Mouse (Mus musculus) heart, adult 2 months (tissue): Measurements from ENCODE around the gene Egln2. TPM values are rescaled to one million over a fixed set of nuclear protein-coding genes. Genes with fewer than 3 reads are reported as not detected.

Experiments
- DNase-seq, 2 experiments: peaks; one replicate each; pipeline ENCODE4 v3.0.0; 2021
- H3K27ac ChIP-seq: fragments of 200-600 bp; 2 replicates; pipeline ENCODE4 v1.8.1; 2022
- H3K27me3 ChIP-seq: fragments of 200-500 bp; 2 replicates; pipeline ENCODE4 v1.6.1; 2012; ENCODE audit warnings: mild to moderate bottlenecking, low read length, inconsistent platforms, mixed read lengths; ENCODE audit not compliant: control insufficient read depth, insufficient read depth
- H3K36me3 ChIP-seq: fragments of 200-500 bp; 2 replicates; pipeline ENCODE4 v1.6.1; 2012; ENCODE audit warnings: low read length, inconsistent platforms; ENCODE audit not compliant: control insufficient read depth, insufficient read depth
- H3K4me1 ChIP-seq: fragments of 200-500 bp; 2 replicates; pipeline ENCODE4 v1.6.1; 2011; ENCODE audit warnings: low read length; ENCODE audit not compliant: control insufficient read depth, insufficient read depth
- H3K4me3 ChIP-seq: fragments of 200-600 bp; 2 replicates; pipeline ENCODE4 v1.8.1; 2022
- H3K79me2 ChIP-seq: fragments of 200-500 bp; replicated peaks from 2 replicates; pipeline ENCODE4 v1.6.1; 2012; ENCODE audit warnings: mild to moderate bottlenecking, inconsistent platforms, low read length, moderate library complexity, mixed read lengths; ENCODE audit not compliant: control insufficient read depth, insufficient read depth
- H3K9ac ChIP-seq: fragments of 200-500 bp; 2 replicates; pipeline ENCODE4 v1.6.1; 2012; ENCODE audit warnings: low read depth, mild to moderate bottlenecking, control low read depth, inconsistent platforms, low read length, mixed read lengths
- CTCF ChIP-seq: fragments of 200-600 bp; IDR thresholded peaks from 2 replicates; pipeline ENCODE4 v1.8.1; 2022; ENCODE audit warnings: antibody characterized with exemption, mild to moderate bottlenecking, moderate library complexity
- EP300 ChIP-seq: fragments of 200-500 bp; IDR thresholded peaks from 2 replicates; pipeline ENCODE4 v1.6.1; 2011; ENCODE audit warnings: low read depth, low read length, control low read depth; ENCODE audit not compliant: insufficient read depth
- POLR2A ChIP-seq: fragments of 200-500 bp; IDR thresholded peaks from 2 replicates; pipeline ENCODE4 v1.6.1; 2011; ENCODE audit warnings: mild to moderate bottlenecking, low read depth, low read length, control low read depth; ENCODE audit not compliant: insufficient read depth
- WGBS: fragments of 180-500 bp; shearing (Covaris S2); methylation state at CpG from one replicate; pipeline ENCODE4 v1.1.7; 2018; 5-methylcytosine and 5-hydroxymethylcytosine counted together
- intact Hi-C: fragments of 180-260 bp; cut with DNase I; formaldehyde crosslinking; loops from one replicate; pipeline ENCODE4 v1.15.1; 2025
- polyA plus RNA-seq: library from polyadenylated mRNA; depleted of rRNA; stranded (reverse); fragments of >200 nt; gene quantifications from 2 replicates; pipeline ENCODE4 v1.2.3, GENCODE M21; 2012
- total RNA-seq, 2 experiments: library from RNA; stranded (reverse); gene quantifications; 2 replicates each; pipeline ENCODE4 v1.2.3; 2021

Gene Egln2
- total and polyA plus RNA-seq, 3 experiments = 51.8 to 64.4 (median 52.4) TPM

DNA sequence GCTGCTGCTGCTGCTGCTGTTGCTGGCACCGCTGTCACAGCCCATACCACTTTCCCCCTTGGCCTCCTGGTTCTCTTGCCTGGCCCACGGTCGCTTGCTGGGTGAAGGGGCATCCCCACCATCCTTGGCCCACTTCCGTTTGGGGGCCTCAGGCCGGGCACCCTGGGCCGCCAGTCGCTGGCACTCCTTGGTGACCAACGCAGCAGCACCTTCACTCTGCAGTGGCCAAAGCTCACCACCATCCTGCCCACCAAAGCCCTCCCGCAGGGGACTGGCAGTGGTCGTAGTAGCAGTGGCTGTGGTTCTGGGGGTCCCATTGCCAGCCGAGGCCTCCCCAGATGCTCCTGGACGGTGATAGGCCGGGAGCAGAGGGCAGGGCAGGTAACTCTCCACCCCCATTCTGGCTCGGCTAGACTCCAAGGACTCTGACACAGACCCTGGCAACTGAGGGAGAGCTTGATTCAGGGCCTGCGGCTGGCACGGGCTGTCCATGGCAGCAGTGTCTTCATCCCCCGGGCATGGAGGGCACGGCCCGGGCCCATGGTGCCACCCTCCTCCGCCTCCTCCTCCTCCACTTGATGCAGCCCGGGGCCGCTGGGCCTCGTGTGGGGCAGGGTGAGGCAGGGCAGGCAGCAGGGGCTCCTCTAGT lies 1.5 kb downstream of the Egln2 start:
- peak; percentile 49 to 55 for DNase-seq
- intact Hi-C loops = loop anchor here (10.0 kb wide), 1 partner anchor 310 kb away; the partner anchor contains the start of gene Sertad3
- Histone ChIP-seq H3K4me3 (peak overlapping the region; percentile 72), H3K27ac (peak overlapping the region; percentile 95), H3K4me1 (peaks cover 35% of the 10 kb centered on the region), H3K79me2 (peaks cover 8% of the 10 kb centered on the region), H3K36me3 (peaks cover 7% of the 10 kb centered on the region; the same call in 1 of the 2 replicates), H3K27me3 (no peaks in the 10 kb centered on the region), H3K9ac (peak overlapping the region; percentile 64)
- TF ChIP-seq POLR2A = no peak
- TF ChIP-seq EP300 = no peak
- no peak for TF ChIP-seq CTCF
- WGBS = 60% methylated on average over 23 of the region's 23 CpGs

DNA sequence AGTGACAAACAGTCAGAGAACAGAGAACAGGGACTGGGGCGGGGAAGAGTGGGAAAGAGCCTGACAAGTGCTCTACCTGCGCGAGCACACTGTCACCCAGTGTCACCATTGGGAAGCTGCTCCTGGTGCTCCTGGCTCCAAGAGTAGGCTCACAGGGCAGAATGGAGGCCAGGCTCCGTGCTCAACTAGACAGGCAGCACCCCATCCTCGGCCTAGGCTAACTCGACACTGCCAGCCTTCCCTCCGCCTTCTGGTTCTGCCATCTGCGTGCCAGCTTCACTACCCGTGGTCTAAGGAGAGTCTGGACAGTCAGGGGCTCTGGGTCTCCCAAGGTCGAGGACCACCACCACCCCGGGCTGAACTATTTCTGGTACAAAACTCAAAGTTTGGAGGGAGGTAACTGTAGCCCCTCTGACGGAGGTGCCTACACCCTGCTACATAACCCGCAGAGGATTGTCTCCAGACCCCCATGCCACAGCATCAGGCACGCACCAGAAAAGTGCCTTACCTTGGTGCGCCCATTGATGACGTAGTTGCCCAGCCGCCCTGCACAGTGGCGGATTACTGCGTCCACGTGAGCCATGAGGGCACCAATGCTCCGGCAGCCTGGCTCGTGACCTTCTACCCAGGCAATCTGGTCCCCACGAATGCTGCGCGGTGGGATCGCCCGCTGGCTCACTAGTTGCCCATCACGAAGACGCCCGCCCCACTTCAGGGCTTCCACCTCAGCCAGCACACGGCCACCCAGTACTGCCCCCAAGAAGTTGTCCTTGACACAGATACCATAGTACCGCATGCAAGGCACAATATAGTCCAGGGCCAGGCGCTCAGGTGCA lies 2.3 kb downstream of the Egln2 start:
- peaks cover 37% of the 10 kb centered on the region for H3K4me1 ChIP-seq
- H3K27ac ChIP-seq = no peak overlapping the region; the same call in 1 of the 2 replicates
- H3K27me3 ChIP-seq = no peaks in the 10 kb centered on the region
- peaks cover 8% of the 10 kb centered on the region for H3K79me2 ChIP-seq
- TF ChIP-seq POLR2A = no peak
- TF ChIP-seq EP300 = no peak
- no peak for TF ChIP-seq CTCF
- H3K9ac ChIP-seq = peak overlapping the region; percentile 64; the same call in 1 of the 2 replicates
- intact Hi-C loops = loop anchor here (5.0 to 10.0 kb wide), 2 partner anchors 163 to 310 kb away; partner anchors contain the start of gene Sertad3
- peak overlapping the region; percentile 6; the same call in 1 of the 2 replicates for H3K4me3 ChIP-seq
- peaks cover 7% of the 10 kb centered on the region; the same call in 1 of the 2 replicates for H3K36me3 ChIP-seq
- DNase-seq = peak in 1 of 2 experiments; percentile 32
- 79% methylated on average over 33 of the region's 33 CpGs for WGBS

DNA sequence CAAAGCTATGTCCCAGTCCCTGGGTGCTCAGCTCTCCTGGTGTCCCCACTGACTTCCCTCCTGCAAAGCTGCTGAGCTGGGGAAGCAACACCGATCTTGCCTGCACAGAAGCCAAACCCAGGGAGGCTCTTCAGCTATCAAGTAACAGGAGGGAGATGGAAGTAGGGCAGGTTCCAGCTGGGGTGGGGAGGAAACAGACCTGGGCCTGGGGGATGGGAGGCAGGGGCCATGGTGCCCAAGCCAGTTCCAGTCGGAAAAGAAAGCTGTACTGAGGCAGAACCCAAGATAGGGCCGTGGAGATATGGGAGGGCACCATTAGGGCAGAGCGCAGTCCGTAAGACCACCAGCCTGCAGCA lies 3.2 kb downstream of the Egln2 start:
- peaks cover 8% of the 10 kb centered on the region for H3K79me2 ChIP-seq
- H3K27ac ChIP-seq = peak overlapping the region; percentile 15; the same call in 1 of the 2 replicates
- peaks cover 37% of the 10 kb centered on the region for H3K4me1 ChIP-seq
- no peak overlapping the region; the same call in 1 of the 2 replicates for H3K9ac ChIP-seq
- H3K4me3 ChIP-seq = no peak overlapping the region; the same call in 1 of the 2 replicates
- H3K36me3 ChIP-seq = peaks cover 7% of the 10 kb centered on the region; the same call in 1 of the 2 replicates
- 48% methylated on average over 5 of the region's 5 CpGs for WGBS
- DNase-seq = no peak
- intact Hi-C loops = loop anchor here (5.0 to 10.0 kb wide), 2 partner anchors 164 to 311 kb away; partner anchors contain the start of gene Sertad3
- H3K27me3 ChIP-seq = no peaks in the 10 kb centered on the region
- TF ChIP-seq POLR2A (no peak), EP300 (no peak), CTCF (no peak)

DNA sequence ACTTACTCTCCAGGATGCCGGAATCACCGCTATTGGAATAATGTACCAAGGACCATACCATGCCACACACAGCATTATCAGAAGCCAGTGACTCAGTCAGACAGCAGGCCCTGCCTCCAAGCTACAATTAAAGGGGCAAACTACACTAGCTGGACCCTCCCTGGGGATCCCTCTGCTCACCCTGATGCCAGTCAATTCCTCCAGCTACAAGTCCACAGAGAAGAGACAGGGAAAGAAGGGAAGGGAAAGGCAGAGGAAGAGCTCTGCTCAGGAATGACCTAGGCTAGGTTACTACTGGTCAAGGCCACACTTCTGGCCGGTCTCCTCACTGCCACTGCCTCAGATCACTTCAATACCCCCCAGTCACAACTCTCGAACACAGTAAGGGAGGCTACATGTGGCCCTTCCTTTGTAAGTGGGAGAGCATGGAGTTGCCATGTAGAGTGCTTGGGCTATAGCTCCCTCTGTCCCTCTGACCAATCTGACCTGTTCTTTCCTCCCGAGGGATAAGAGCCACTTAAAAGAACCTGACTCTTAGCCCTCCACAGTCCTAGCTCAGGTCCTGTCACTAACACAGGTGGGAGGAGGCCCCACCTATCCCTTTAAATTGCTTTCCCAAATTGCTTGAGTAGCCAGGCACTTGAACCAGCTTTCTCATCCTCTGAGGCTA lies 3.7 kb downstream of the Egln2 start:
- peak overlapping the region; percentile 4; the same call in 1 of the 2 replicates for H3K9ac ChIP-seq
- H3K27ac ChIP-seq = no peak overlapping the region; the same call in 1 of the 2 replicates
- WGBS = 59% methylated on average over 5 of the region's 5 CpGs
- H3K27me3 ChIP-seq = no peaks in the 10 kb centered on the region
- intact Hi-C loops = loop anchor here (5.0 to 10.0 kb wide), 2 partner anchors 164 to 312 kb away; partner anchors contain the start of gene Sertad3
- DNase-seq = no peak
- H3K4me3 ChIP-seq = no peak overlapping the region
- H3K36me3 ChIP-seq = peaks cover 7% of the 10 kb centered on the region; the same call in 1 of the 2 replicates
- H3K79me2 ChIP-seq = peaks cover 8% of the 10 kb centered on the region
- TF ChIP-seq POLR2A (no peak), EP300 (no peak), CTCF (no peak)
- peaks cover 37% of the 10 kb centered on the region for H3K4me1 ChIP-seq

DNA sequence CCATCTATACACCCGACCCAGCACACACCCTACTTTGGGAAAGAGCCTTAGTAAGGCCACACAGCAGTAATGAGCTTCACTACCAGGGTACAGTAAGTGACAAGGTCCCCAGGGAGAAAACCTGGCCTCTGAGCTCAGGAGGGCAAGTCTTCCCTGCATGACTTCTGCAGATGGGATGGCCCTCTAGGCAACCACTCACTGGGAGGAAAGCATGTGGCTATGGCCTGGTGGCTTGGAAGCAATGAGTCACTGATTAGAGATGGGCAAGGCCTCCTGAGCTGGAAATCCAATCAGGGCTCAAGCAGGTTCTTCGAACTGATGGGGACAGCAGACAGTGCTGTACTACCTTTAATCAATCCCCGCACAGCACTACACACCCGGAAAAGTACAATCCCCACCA lies 4.9 kb downstream of the Egln2 start:
- Histone ChIP-seq H3K4me3 (no peak overlapping the region), H3K4me1 (peaks cover 32% of the 10 kb centered on the region), H3K79me2 (peaks cover 8% of the 10 kb centered on the region), H3K27ac (peak overlapping the region; percentile 69; the same call in 1 of the 2 replicates), H3K27me3 (no peaks in the 10 kb centered on the region), H3K36me3 (peaks cover 7% of the 10 kb centered on the region; the same call in 1 of the 2 replicates), H3K9ac (no peak overlapping the region)
- intact Hi-C loops = loop anchor here (2.0 to 10.0 kb wide), 3 partner anchors 17 to 313 kb away; partner anchors contain the start of genes Rab4b and Sertad3
- TF ChIP-seq POLR2A (no peak), EP300 (0 out of 2 replicates have a peak, but pooled peaks have one; percentile 16)
- WGBS = 53% methylated on average over 4 of the region's 4 CpGs
- peak in 1 of 2 experiments; percentile 45 for DNase-seq
